9 mouse cellular contexts compared by ENCODE assay signal in the genomic region with DNA sequence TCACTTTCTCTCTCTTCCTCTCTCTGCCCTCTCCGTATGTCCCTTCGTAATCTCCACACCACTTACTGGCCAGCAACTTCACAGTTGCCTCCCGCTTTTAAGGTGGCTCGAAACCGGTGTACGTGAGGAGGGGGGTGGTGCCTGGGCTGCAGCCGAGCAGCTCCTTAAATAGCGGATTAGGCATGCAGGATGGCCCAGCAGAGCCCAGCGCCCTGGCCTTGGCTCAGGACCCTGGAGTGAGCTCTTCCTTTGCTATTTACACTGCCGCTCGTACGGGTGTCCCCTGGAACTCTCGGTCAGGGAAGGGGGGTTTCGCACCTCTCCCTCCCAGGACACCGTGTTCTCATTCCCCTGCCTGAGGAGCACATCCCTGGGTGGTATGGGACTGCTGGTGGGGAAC. TPM values are rescaled to one million over a fixed set of nuclear protein-coding genes. Genes with fewer than 3 reads are reported as not detected.
DNase-seq lines count a peak whose midpoint lies in the region; ATAC-seq and TF ChIP-seq lines count a peak whose summit lies in the region.
"Had no signal": no experiment of that assay in that cellular context is flagged by ENCODE, and none has a peak within 500 bp of the region (broad histone marks: within the 10 kb centered on the region; RNA-seq: fewer than 3 reads in every experiment).

Gene Car14 (minus strand): TSS at position 124 of the 400 bp plus-strand sequence.

- peak within 1 kb of the TSS; percentile 87 for H3K4me2 ChIP-seq in embryonic facial prominence, embryonic 12.5 days (replicated peaks)
- peak within 1 kb of the TSS; percentile 73 for H3K4me2 ChIP-seq in heart, embryonic 12.5 days
- peak within 1 kb of the TSS; percentile 72 for H3K4me2 ChIP-seq in kidney, embryonic 16.5 days (replicated peaks; ENCODE audit: low read depth, low read length)
- H3K4me2 ChIP-seq in midbrain, embryonic 16.5 days (ENCODE audit: low read length), result peak within 1 kb of the TSS; percentile 64

- peak; percentile 66 for ATAC-seq in embryonic facial prominence, embryonic 12.5 days (ENCODE audit: insufficient number of reproducible peaks, insufficient read depth, low FRiP score, low TSS enrichment)
- ATAC-seq in heart, embryonic 12.5 days (ENCODE audit: insufficient number of reproducible peaks, low FRiP score), result peak; percentile 49; the same call in 1 of the 2 replicates
- ATAC-seq in kidney, embryonic 16.5 days (ENCODE audit: low FRiP score, low TSS enrichment), result peak; percentile 20
- ATAC-seq in midbrain, embryonic 16.5 days, result no peak
- ATAC-seq in erythroid progenitor cell, adult 5-6 weeks (replicated peaks; ENCODE audit: low FRiP score, poor library complexity, severe bottlenecking), result no peak

- H3K4me1 ChIP-seq in cerebellum, adult 2 months (ENCODE audit: control insufficient read depth, insufficient read depth, low read length), result peaks cover 4% of the 10 kb centered on the region; the same call in 1 of the 2 replicates
- peaks cover 36% of the 10 kb centered on the region for H3K4me1 ChIP-seq in embryonic facial prominence, embryonic 12.5 days
- H3K4me1 ChIP-seq in heart, embryonic 12.5 days (replicated peaks), result peaks cover 44% of the 10 kb centered on the region
- H3K4me1 ChIP-seq in kidney, embryonic 16.5 days (ENCODE audit: insufficient read depth, low read length), result peaks cover 52% of the 10 kb centered on the region
- H3K4me1 ChIP-seq in midbrain, embryonic 16.5 days (ENCODE audit: control insufficient read depth, insufficient read depth, low read length), result peaks cover 17% of the 10 kb centered on the region

- peak within 1 kb of the TSS; percentile 7; the same call in 1 of the 2 replicates for H3K27ac ChIP-seq in cerebellum, adult 2 months (ENCODE audit: insufficient read depth, low read length)
- H3K27ac ChIP-seq in embryonic facial prominence, embryonic 12.5 days, result peak within 1 kb of the TSS; percentile 65
- peak within 1 kb of the TSS; percentile 75 for H3K27ac ChIP-seq in heart, embryonic 12.5 days (ENCODE audit: poor library complexity, severe bottlenecking)
- peak within 1 kb of the TSS; percentile 32; the same call in 1 of the 2 replicates for H3K27ac ChIP-seq in kidney, embryonic 16.5 days (ENCODE audit: low read length)
- no peak within 1 kb of the TSS for H3K27ac ChIP-seq in midbrain, embryonic 16.5 days (ENCODE audit: low read length)

- DNase-seq in cerebellum, adult 2 months, result no peak
- no peak for DNase-seq in cerebellum, postnatal 10 days
- DNase-seq in thymus, postnatal 36 days, result no peak

- no peak for TF ChIP-seq CTCF in cerebellum, adult 2 months (IDR thresholded peaks at IDR 0.05; ENCODE audit: borderline replicate concordance, insufficient read depth, low read depth, low read length)

- WGBS in cerebellum, adult 2 months, result 2% methylated on average over 15 of the region's 15 CpGs
- under 1% methylated on average over 15 of the region's 15 CpGs for WGBS in embryonic facial prominence, embryonic 12.5 days
- under 1% methylated on average over 15 of the region's 15 CpGs for WGBS in heart, embryonic 12.5 days
- under 1% methylated on average over 15 of the region's 15 CpGs for WGBS in kidney, embryonic 16.5 days
- WGBS in midbrain, embryonic 16.5 days, result under 1% methylated on average over 15 of the region's 15 CpGs

- peak within 1 kb of the TSS; percentile 43 for H3K9ac ChIP-seq in embryonic facial prominence, embryonic 12.5 days
- peak within 1 kb of the TSS; percentile 77 for H3K9ac ChIP-seq in heart, embryonic 12.5 days
- peak within 1 kb of the TSS; percentile 61 for H3K9ac ChIP-seq in kidney, embryonic 16.5 days (replicated peaks; ENCODE audit: low read length)
- H3K9ac ChIP-seq in midbrain, embryonic 16.5 days (ENCODE audit: low read depth, low read length), result peak within 1 kb of the TSS; percentile 44

- TF ChIP-seq POLR2A in cerebellum, adult 2 months (IDR thresholded peaks at IDR 0.05; ENCODE audit: borderline replicate concordance, insufficient read depth, low read length), result no peak

- H3K9me3 ChIP-seq in embryonic facial prominence, embryonic 12.5 days, result no peaks in the 10 kb centered on the region
- H3K9me3 ChIP-seq in heart, embryonic 12.5 days (replicated peaks), result no peaks in the 10 kb centered on the region
- H3K9me3 ChIP-seq in kidney, embryonic 16.5 days (ENCODE audit: low read length), result no peaks in the 10 kb centered on the region
- no peaks in the 10 kb centered on the region for H3K9me3 ChIP-seq in midbrain, embryonic 16.5 days (replicated peaks; ENCODE audit: control insufficient read depth, low read length, poor library complexity, severe bottlenecking)

- H3K36me3 ChIP-seq in embryonic facial prominence, embryonic 12.5 days, result no peaks in the 10 kb centered on the region
- H3K36me3 ChIP-seq in heart, embryonic 12.5 days, result no peaks in the 10 kb centered on the region
- H3K36me3 ChIP-seq in kidney, embryonic 16.5 days (ENCODE audit: insufficient read depth, low read length), result no peaks in the 10 kb centered on the region
- H3K36me3 ChIP-seq in midbrain, embryonic 16.5 days (ENCODE audit: control insufficient read depth, insufficient read depth, low read length), result no peaks in the 10 kb centered on the region

- H3K4me3 ChIP-seq in cerebellum, adult 2 months (replicated peaks; ENCODE audit: insufficient read depth, low read depth, low read length), result peak within 1 kb of the TSS; percentile 34
- H3K4me3 ChIP-seq in embryonic facial prominence, embryonic 12.5 days, result peak within 1 kb of the TSS; percentile 41
- peak within 1 kb of the TSS; percentile 50 for H3K4me3 ChIP-seq in heart, embryonic 12.5 days
- peak within 1 kb of the TSS; percentile 43 for H3K4me3 ChIP-seq in kidney, embryonic 16.5 days (ENCODE audit: low read length)
- peak within 1 kb of the TSS; percentile 31 for H3K4me3 ChIP-seq in midbrain, embryonic 16.5 days (ENCODE audit: low read depth, low read length)

- no peaks in the 10 kb centered on the region for H3K27me3 ChIP-seq in cerebellum, adult 2 months (ENCODE audit: control insufficient read depth, insufficient read depth, low read length)
- H3K27me3 ChIP-seq in embryonic facial prominence, embryonic 12.5 days, result no peaks in the 10 kb centered on the region
- no peaks in the 10 kb centered on the region for H3K27me3 ChIP-seq in heart, embryonic 12.5 days (replicated peaks)
- 0 out of 2 replicates have a peak, but pooled peaks cover 4% of the 10 kb centered on the region for H3K27me3 ChIP-seq in kidney, embryonic 16.5 days (ENCODE audit: insufficient read depth, low read length)
- peaks cover 9% of the 10 kb centered on the region; the same call in 1 of the 2 replicates for H3K27me3 ChIP-seq in midbrain, embryonic 16.5 days (ENCODE audit: control insufficient read depth, insufficient read depth, low read depth, low read length)

RNA-seq across cellular contexts. Expression of gene Car14, which starts in this region (rescaled TPM):
- 49.8 and 63.2 TPM in 2 replicates for polyA plus RNA-seq in cerebellum, adult 2 months (2012; rRNA removed)
- 30.1 and 36.4 TPM in 2 replicates for polyA plus RNA-seq in embryonic facial prominence, embryonic 12.5 days (2016; fragmentation: Nextera tagmentation; extraction: Ambion mirVana)
- 24.7 and 26.3 TPM in 2 replicates for polyA plus RNA-seq in heart, embryonic 12.5 days (2016; fragmentation: Nextera tagmentation; extraction: Ambion mirVana)
- 21.0 and 22.5 TPM in 2 replicates for polyA plus RNA-seq in kidney, embryonic 16.5 days (2015; fragmentation: Nextera tagmentation; extraction: Ambion mirVana)
- 7.6 and 9.2 TPM in 2 replicates for polyA plus RNA-seq in midbrain, embryonic 16.5 days (2015; fragmentation: Nextera tagmentation; extraction: Ambion mirVana)
- not detected in 2 replicates for total RNA-seq in erythroid progenitor cell, adult 5-6 weeks (2015; ENCODE audit: low replicate concordance)
- not detected in 2 replicates for total RNA-seq in erythroid progenitor cell, adult 5-6 weeks (2017; ENCODE audit: low replicate concordance)
- total RNA-seq: hematopoietic stem cell, adult 5-6 weeks had no signal

Comparison
In these comparisons a context has a peak if more than half of its experiments do, and no peak if none do; other contexts are left out.
1. ATAC-seq: peak in embryonic facial prominence, embryonic 12.5 days (single experiment), heart, embryonic 12.5 days (single experiment) and kidney, embryonic 16.5 days (single experiment); none in midbrain, embryonic 16.5 days (single experiment) and erythroid progenitor cell, adult 5-6 weeks (single experiment).
2. Peak in every context shown above with its lines, with median percentiles within 50 percentile points of each other: H3K4me3 ChIP-seq, H3K4me2 ChIP-seq and H3K9ac ChIP-seq.